Mouse (Mus musculus) embryonic fibroblast, embryonic 13.5 days (primary cell): ENCODE measurements at regions not wholly inside any gene's neighbourhood (a gene's known extent, or its start where the extent isn't known, plus 50 kb on each side); places are given as distances from the start of the nearest gene placed in this dataset.

Experiments
- CTCF ChIP-seq: IDR thresholded peaks from 2 replicates; pipeline ENCODE4 v1.5.1; 2011; ENCODE audit warnings: mild to moderate bottlenecking, control low read depth, low read length, moderate library complexity, borderline replicate concordance; ENCODE audit not compliant: insufficient read depth
- POLR2A ChIP-seq: IDR thresholded peaks from 2 replicates; pipeline ENCODE4 v1.6.1; 2011; ENCODE audit warnings: low read depth, mild to moderate bottlenecking, control low read depth, low read length, moderate library complexity

GRCm38 (mm10) chr17:83159634-83160033 is 55.5 kb upstream of the Pkdcc start:
- no peak for TF ChIP-seq POLR2A
- TF ChIP-seq CTCF, result no peak
